Mouse (Mus musculus): Measurements from ENCODE around the gene Abcd2. TPM values are rescaled to one million over a fixed set of nuclear protein-coding genes. Genes with fewer than 3 reads are reported as not detected.

Abcd2 gene
- polyA plus RNA-seq (2021; fragmentation: Nextera tagmentation), result 13.4 and 17.2 TPM in 2 replicates
- long read RNA-seq, experiment 1, full-length matches to known transcripts, result 161 of 194 reads
- long read RNA-seq, experiment 1, partial matches to known transcripts, result 10 of 194 reads
- long read RNA-seq, experiment 1, other reads (novel, unspliced or antisense), result 23 of 194 reads
- long read RNA-seq, experiment 2, full-length matches to known transcripts, result 36 of 61 reads
- long read RNA-seq, experiment 2, partial matches to known transcripts, result 5 of 61 reads
- long read RNA-seq, experiment 2, other reads (novel, unspliced or antisense), result 20 of 61 reads

GRCm38 (mm10) chr15:91191412-91192222, at the start of gene Abcd2:
TSS of gene Abcd2 (minus strand) at chr15:91191799.

DNA sequence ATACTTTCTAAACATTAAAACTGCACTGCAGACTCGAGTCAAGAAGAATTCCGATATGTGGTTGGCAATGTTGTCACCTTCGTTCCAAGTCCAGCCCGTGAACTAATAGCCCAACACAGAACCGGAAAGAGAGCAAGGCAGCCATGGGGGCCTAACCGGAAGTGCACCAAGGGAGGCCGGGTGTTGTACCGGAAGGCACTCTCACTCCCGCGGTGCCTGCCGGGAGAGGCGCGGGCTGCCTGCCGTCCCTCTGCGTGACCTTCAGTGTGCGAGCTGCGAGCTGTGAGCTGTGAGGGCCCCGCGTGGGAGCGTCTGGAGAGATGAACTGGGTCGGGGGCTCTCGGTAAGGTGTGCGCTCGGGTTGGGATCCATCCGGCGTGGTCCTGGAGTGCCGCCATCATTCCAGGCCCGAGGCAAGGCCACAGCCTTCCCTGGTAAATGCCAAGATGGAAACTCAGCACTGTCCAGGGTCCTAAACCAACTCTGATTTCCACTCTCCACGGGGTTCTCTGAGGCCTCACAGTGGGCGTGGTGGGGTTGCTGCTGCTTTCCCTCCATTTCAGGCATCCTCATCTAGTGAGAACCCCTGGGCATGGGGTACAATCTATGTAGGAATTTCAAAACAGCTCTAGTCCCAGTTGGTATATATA, 7.8 kb upstream of the Abcd2 start, which contains the start of gene CN725425:
TSS of gene CN725425 (plus strand) at position 239 of the 650 bp plus-strand sequence.

Other genes starting within 250 kb of the Abcd2 start
- 37.4 and 41.9 TPM in 2 replicates for gene Kif21a, start 141.9 kb downstream of the Abcd2 start, polyA plus RNA-seq (2021; fragmentation: Nextera tagmentation)
- 0.09 and 0.20 TPM in 2 replicates for gene CN725425, start 7.7 kb upstream of the Abcd2 start, polyA plus RNA-seq (2021; fragmentation: Nextera tagmentation)

All from left cerebral cortex, adult 6 months (tissue).